Mouse (Mus musculus) heart, embryonic 14.5 days (tissue): ENCODE measurements around the gene Pkib. TPM values are rescaled to one million over a fixed set of nuclear protein-coding genes. Genes with fewer than 3 reads are reported as not detected.

Source experiments
- ATAC-seq: fragments of 200-750 bp; cut with Nextera tagmentation; 2 replicates; pipeline ENCODE4 v1.8.0; 2017; ENCODE audit warnings: low read depth, moderate TSS enrichment; ENCODE audit not compliant: insufficient number of reproducible peaks, insufficient read depth, low FRiP score
- H3K27ac ChIP-seq, 2 experiments: fragments of 200-500 bp in 1 of 2; fragments of 300-500 bp in 1 of 2; sonication (generic) in 1 of 2; replicated peaks in 1 of 2; 2 replicates each; pipeline ENCODE4 v1.5.1; 2012 to 2014; ENCODE audit warnings: low read depth in 2 of 2, low read length in 2 of 2, control low read depth in 1 of 2, mild to moderate bottlenecking in 1 of 2, mixed read lengths in 1 of 2; ENCODE audit not compliant: control insufficient read depth in 1 of 2, insufficient read depth in 1 of 2
- H3K27me3 ChIP-seq: fragments of 300-500 bp; sonication (generic); 2 replicates; pipeline ENCODE4 v1.6.1; 2014; ENCODE audit warnings: mild to moderate bottlenecking, low read length, control low read depth; ENCODE audit not compliant: control insufficient read depth, insufficient read depth
- H3K36me3 ChIP-seq: fragments of 300-500 bp; sonication (generic); 2 replicates; pipeline ENCODE4 v1.6.1; 2014; ENCODE audit warnings: mild to moderate bottlenecking, control low read depth, low read length, mixed read lengths; ENCODE audit not compliant: control insufficient read depth, insufficient read depth
- H3K4me1 ChIP-seq, 2 experiments: fragments of 200-500 bp in 1 of 2; fragments of 300-500 bp in 1 of 2; sonication (generic) in 1 of 2; 2 replicates each; pipeline ENCODE4 v1.6.1; 2012 to 2014; ENCODE audit warnings: low read length in 2 of 2, control low read depth in 1 of 2, mixed read lengths in 1 of 2; ENCODE audit not compliant: control insufficient read depth in 2 of 2, insufficient read depth in 2 of 2
- H3K4me2 ChIP-seq: fragments of 300-500 bp; sonication (generic); 2 replicates; pipeline ENCODE4 v1.6.1; 2014; ENCODE audit warnings: mild to moderate bottlenecking, low read length
- H3K4me3 ChIP-seq, 2 experiments: fragments of 200-500 bp in 1 of 2; fragments of 300-500 bp in 1 of 2; sonication (generic) in 1 of 2; 2 replicates each; pipeline ENCODE4 v1.5.1; 2012 to 2014; ENCODE audit warnings: low read length in 2 of 2, mild to moderate bottlenecking in 2 of 2, control low read depth in 1 of 2, low read depth in 1 of 2, moderate library complexity in 1 of 2; ENCODE audit not compliant: control insufficient read depth in 1 of 2, insufficient read depth in 1 of 2
- H3K9ac ChIP-seq: fragments of 300-500 bp; sonication (generic); 2 replicates; pipeline ENCODE4 v1.6.1; 2014; ENCODE audit warnings: mild to moderate bottlenecking, low read length
- H3K9me3 ChIP-seq: fragments of 300-500 bp; sonication (generic); 2 replicates; pipeline ENCODE4 v1.6.1; 2016; ENCODE audit warnings: low read length, control low read depth; ENCODE audit not compliant: control insufficient read depth
- WGBS: fragments of 180-500 bp; shearing (Covaris S2); extraction: QIAGEN DNeasy Blood & Tissue Kit; methylation state at CpG from one replicate; pipeline ENCODE4 v1.1.7; 2014; 5-methylcytosine and 5-hydroxymethylcytosine counted together
- polyA plus RNA-seq: library from polyadenylated mRNA; unstranded; fragments of >200 nt; fragmentation: Nextera tagmentation; extraction: Ambion mirVana; gene quantifications from 2 replicates; pipeline ENCODE4 v1.2.1, GENCODE M21; 2014

Pkib gene
- polyA plus RNA-seq, 1 experiment from 2014 or later, result 2.0 TPM

- Histone ChIP-seq H3K4me1 (peaks cover 2 to 7% of the 10 kb centered on the region in 2 experiments; a peak in 3 of 4 replicates), H3K4me2 (no peak overlapping the region), H3K27ac (no peak overlapping the region), H3K4me3 (no peak overlapping the region), H3K36me3 (no peaks in the 10 kb centered on the region), H3K9me3 (peaks cover 4% of the 10 kb centered on the region; the same call in 1 of the 2 replicates), H3K27me3 (peaks cover 9% of the 10 kb centered on the region), H3K9ac (no peak overlapping the region)
- WGBS, result 95% methylated on average over 2 of the region's 2 CpGs
- ATAC-seq, result no peak
Observed at GRCm38 (mm10) chr10:57630557-57630956, 1.2 kb upstream of the Pkib start.

DNA sequence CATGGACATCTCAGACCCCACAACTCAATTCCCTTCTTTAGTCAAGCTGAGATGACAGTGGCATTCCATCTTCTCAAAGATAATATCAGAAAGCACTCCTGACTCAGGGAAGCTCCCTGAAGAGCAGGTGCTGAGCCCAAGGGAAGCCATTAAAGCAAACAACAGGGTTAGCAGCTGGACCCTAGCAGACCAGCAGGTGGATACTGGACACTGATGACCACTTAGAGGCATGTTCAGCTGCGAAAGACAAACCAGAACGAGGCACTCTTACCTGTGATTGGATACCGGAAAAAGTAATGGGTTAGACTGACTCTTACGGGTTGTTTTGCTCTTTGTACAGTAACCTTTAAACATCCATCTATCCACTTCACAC lies 1.1 kb downstream of the Pkib start:
- Histone ChIP-seq H3K36me3 (no peaks in the 10 kb centered on the region), H3K27me3 (peaks cover 9% of the 10 kb centered on the region), H3K4me3 (no peak overlapping the region; a peak in 1 of 4 replicates), H3K9ac (no peak overlapping the region), H3K27ac (no peak overlapping the region), H3K9me3 (peaks cover 4% of the 10 kb centered on the region; the same call in 1 of the 2 replicates), H3K4me2 (peak overlapping the region; percentile 93), H3K4me1 (peaks cover 5 to 10% of the 10 kb centered on the region in 2 experiments; a peak in 3 of 4 replicates)
- no peak for ATAC-seq
- 71% methylated on average over 4 of the region's 4 CpGs for WGBS

- H3K4me1 ChIP-seq, result peaks cover 5 to 12% of the 10 kb centered on the region in 2 experiments; a peak in 3 of 4 replicates
- ATAC-seq, result no peak
- no peak overlapping the region for H3K27ac ChIP-seq
- H3K9ac ChIP-seq, result no peak overlapping the region
- no peaks in the 10 kb centered on the region for H3K9me3 ChIP-seq
- no peak overlapping the region for H3K4me2 ChIP-seq
- WGBS, result 20% methylated on average over 4 of the region's 4 CpGs
- H3K27me3 ChIP-seq, result peaks cover 9% of the 10 kb centered on the region
- no peak overlapping the region for H3K4me3 ChIP-seq
- H3K36me3 ChIP-seq, result no peaks in the 10 kb centered on the region
Observed at GRCm38 (mm10) chr10:57636970-57637369, 5.2 kb downstream of the Pkib start.

DNA sequence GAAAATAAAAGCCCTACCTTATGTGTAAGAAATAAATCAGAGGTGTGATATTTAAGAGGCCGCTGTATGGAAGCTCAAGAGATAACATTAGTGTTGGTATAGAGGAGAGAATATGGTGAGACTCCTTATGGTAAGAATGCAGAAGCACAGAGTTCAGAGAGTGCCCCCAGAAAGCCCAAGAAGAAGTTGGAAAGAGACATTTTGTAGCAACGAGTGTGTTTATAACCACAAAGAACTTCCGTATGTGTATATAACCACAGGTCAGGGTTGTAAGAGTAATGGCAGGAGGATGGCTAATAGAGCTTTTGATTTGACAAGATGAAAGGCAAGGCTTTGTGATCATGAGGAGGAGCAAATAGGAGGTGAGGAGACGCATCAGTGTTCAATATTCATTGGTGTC lies 6.5 kb downstream of the Pkib start:
- no peak for ATAC-seq

GRCm38 (mm10) chr10:57639540-57639939 lies 7.8 kb downstream of the Pkib start:
- WGBS, result 80% methylated on average over 3 of the region's 3 CpGs

More for the DNA sequence above, 6.5 kb downstream of the Pkib start:
- 87% methylated on average over 4 of the region's 4 CpGs for whole genome bisulfite sequencing
- Histone ChIP-seq H3K27me3 (peaks cover under 1% of the 10 kb centered on the region; the same call in 1 of the 2 replicates), H3K36me3 (no peaks in the 10 kb centered on the region), H3K4me2 (no peak overlapping the region), H3K4me1 (0 out of 4 replicates have a peak, but pooled peaks cover 2 to 4% of the 10 kb centered on the region in 2 experiments), H3K27ac (no peak overlapping the region), H3K4me3 (no peak overlapping the region), H3K9me3 (no peaks in the 10 kb centered on the region), H3K9ac (no peak overlapping the region)

DNA sequence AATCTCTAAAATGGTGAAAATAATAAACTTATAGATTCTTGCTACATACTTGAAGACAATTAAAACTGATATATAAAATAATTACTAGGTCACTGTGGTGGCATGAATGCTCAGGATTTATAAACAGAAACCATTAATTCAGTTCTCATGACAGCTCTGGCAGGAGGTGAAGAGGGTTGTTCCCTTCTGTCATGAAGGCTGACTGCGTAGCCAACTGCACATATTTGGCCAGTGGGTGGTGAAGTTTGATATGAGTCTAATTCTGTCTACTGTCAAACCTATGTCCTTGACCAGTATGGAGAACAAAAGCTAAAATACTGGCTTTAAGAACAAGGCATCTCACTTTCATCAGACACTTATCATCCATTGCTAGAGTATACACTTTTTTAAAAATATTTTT lies 21.5 kb downstream of the Pkib start:
- H3K4me3 ChIP-seq, result no peak overlapping the region
- H3K27ac ChIP-seq, result no peak overlapping the region
- no peaks in the 10 kb centered on the region for H3K27me3 ChIP-seq
- no peak overlapping the region for H3K9ac ChIP-seq
- WGBS, result 65% methylated on average over 1 of the region's 1 CpGs
- H3K36me3 ChIP-seq, result no peaks in the 10 kb centered on the region
- H3K9me3 ChIP-seq, result no peaks in the 10 kb centered on the region
- H3K4me1 ChIP-seq, result no peaks in the 10 kb centered on the region
- H3K4me2 ChIP-seq, result no peak overlapping the region
- no peak for ATAC-seq

More at GRCm38 (mm10) chr10:57639540-57639939, 7.8 kb downstream of the Pkib start:
- H3K27me3 ChIP-seq, result no peaks in the 10 kb centered on the region
- H3K9ac ChIP-seq, result no peak overlapping the region
- no peak overlapping the region for H3K4me3 ChIP-seq
- H3K4me2 ChIP-seq, result no peak overlapping the region
- no peaks in the 10 kb centered on the region for H3K36me3 ChIP-seq
- H3K9me3 ChIP-seq, result no peaks in the 10 kb centered on the region
- H3K4me1 ChIP-seq, result 0 out of 4 replicates have a peak, but pooled peaks cover 2 to 4% of the 10 kb centered on the region in 2 experiments
- no peak for ATAC-seq
- no peak overlapping the region for H3K27ac ChIP-seq

GRCm38 (mm10) chr10:57660505-57660904 lies 28.7 kb downstream of the Pkib start:
- no peak overlapping the region for H3K4me2 ChIP-seq
- no peak overlapping the region for H3K9ac ChIP-seq
- ATAC-seq, result no peak
- no peaks in the 10 kb centered on the region for H3K27me3 ChIP-seq
- 83% methylated on average over 3 of the region's 3 CpGs for WGBS
- H3K9me3 ChIP-seq, result no peaks in the 10 kb centered on the region
- H3K4me1 ChIP-seq, result no peaks in the 10 kb centered on the region
- H3K27ac ChIP-seq, result no peak overlapping the region
- H3K4me3 ChIP-seq, result no peak overlapping the region
- H3K36me3 ChIP-seq, result no peaks in the 10 kb centered on the region

DNA sequence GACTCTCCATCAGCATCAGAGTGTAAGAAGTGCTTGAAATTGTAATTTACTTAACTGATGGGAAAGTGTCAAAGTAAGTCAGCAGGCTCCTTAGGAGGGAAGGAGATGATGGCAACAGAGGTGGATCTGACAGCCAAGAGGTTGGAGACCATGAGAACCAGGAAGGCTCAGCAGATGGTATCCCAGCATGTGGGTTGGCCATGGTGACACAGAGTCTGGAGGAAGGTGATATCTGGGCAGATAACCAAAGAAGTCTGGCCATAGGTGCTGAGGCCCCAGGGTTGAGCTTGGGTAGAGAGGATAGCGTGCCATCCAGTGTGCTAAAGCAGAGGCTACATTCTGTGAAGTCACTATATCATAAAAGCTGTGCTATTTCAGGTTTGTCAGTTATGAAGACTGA lies 32.0 kb downstream of the Pkib start:
- no peak overlapping the region for H3K4me3 ChIP-seq
- no peaks in the 10 kb centered on the region for H3K9me3 ChIP-seq
- no peaks in the 10 kb centered on the region for H3K36me3 ChIP-seq
- no peak overlapping the region for H3K9ac ChIP-seq
- no peaks in the 10 kb centered on the region for H3K27me3 ChIP-seq
- H3K4me1 ChIP-seq, result no peaks in the 10 kb centered on the region
- H3K4me2 ChIP-seq, result no peak overlapping the region
- no peak overlapping the region for H3K27ac ChIP-seq
- 65% methylated on average over 1 of the region's 1 CpGs for WGBS
- ATAC-seq, result no peak
